Mouse (Mus musculus) ovary, postnatal 36 days (tissue): ENCODE data around the gene Slc1a5.

Source experiments
- DNase-seq: peaks from one replicate; pipeline ENCODE4 v3.0.0; 2022; ENCODE audit warnings: low spot score, mixed read lengths

Gene Slc1a5

GRCm38 (mm10) chr7:16846775-16847174 lies 65.6 kb downstream of the Slc1a5 start:
- DNase-seq = no peak

DNA sequence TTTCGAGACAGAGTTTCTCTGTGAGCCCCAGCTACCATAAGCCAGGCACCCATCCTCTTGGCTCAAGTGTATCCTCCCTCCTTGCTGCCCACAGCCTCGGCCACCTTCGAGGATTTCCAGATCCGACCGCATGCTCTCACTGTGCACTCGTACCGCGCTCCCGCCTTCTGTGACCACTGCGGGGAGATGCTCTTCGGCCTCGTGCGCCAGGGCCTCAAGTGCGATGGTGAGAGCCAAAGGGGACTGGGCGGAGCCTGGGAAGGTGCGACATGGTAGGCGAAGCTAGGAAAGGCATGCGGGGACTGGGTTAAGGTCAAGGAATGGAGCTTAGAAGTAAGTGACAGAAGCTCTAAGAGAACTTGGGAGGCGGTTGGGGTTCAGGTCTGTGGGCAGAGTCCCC lies 66.4 kb downstream of the Slc1a5 start:
- no peak for DNase-seq
